Mouse (Mus musculus) lung, embryonic 16.5 days (tissue): ENCODE data around the gene Ccdc102a. TPM values are rescaled to one million over a fixed set of nuclear protein-coding genes. Genes with fewer than 3 reads are reported as not detected.

Source experiments
- ATAC-seq: fragments of 200-750 bp; cut with Nextera tagmentation; 2 replicates; pipeline ENCODE4 v1.8.0; 2017; ENCODE audit warnings: low read depth, mild to moderate bottlenecking, moderate library complexity
- H3K27ac ChIP-seq: fragments of 300-500 bp; sonication (generic); 2 replicates; pipeline ENCODE4 v1.5.1; 2014; ENCODE audit warnings: mild to moderate bottlenecking, control low read depth, low read length
- H3K27me3 ChIP-seq: fragments of 300-500 bp; sonication (generic); 2 replicates; pipeline ENCODE4 v1.6.1; 2014; ENCODE audit warnings: low read depth, low read length, mixed read lengths; ENCODE audit not compliant: control insufficient read depth, insufficient read depth
- H3K36me3 ChIP-seq: fragments of 300-500 bp; sonication (generic); 2 replicates; pipeline ENCODE4 v1.6.1; 2014; ENCODE audit warnings: low read length; ENCODE audit not compliant: control insufficient read depth, insufficient read depth
- H3K4me1 ChIP-seq: fragments of 300-500 bp; sonication (generic); replicated peaks from 2 replicates; pipeline ENCODE4 v1.6.1; 2014; ENCODE audit warnings: low read length, mixed read lengths; ENCODE audit not compliant: control insufficient read depth, insufficient read depth
- H3K4me2 ChIP-seq: fragments of 300-500 bp; sonication (generic); 2 replicates; pipeline ENCODE4 v1.6.1; 2014; ENCODE audit warnings: low read depth, low read length, control low read depth
- H3K4me3 ChIP-seq: fragments of 300-500 bp; sonication (generic); 2 replicates; pipeline ENCODE4 v1.5.1; 2014; ENCODE audit warnings: mild to moderate bottlenecking, low read length, control low read depth
- H3K9ac ChIP-seq: fragments of 300-500 bp; sonication (generic); 2 replicates; pipeline ENCODE4 v1.6.1; 2014; ENCODE audit warnings: low read length, control low read depth
- H3K9me3 ChIP-seq: fragments of 300-500 bp; sonication (generic); 2 replicates; pipeline ENCODE4 v1.6.1; 2016; ENCODE audit warnings: low read length; ENCODE audit not compliant: control insufficient read depth
- WGBS: fragments of 180-500 bp; shearing (Covaris S2); extraction: QIAGEN DNeasy Blood & Tissue Kit; methylation state at CpG from one replicate; pipeline ENCODE4 v1.1.7; 2014; 5-methylcytosine and 5-hydroxymethylcytosine counted together
- polyA plus RNA-seq: library from polyadenylated mRNA; unstranded; fragments of >200 nt; fragmentation: Nextera tagmentation; extraction: Ambion mirVana; gene quantifications from 2 replicates; pipeline ENCODE4 v1.2.1, GENCODE M21; 2015

Ccdc102a gene
- polyA plus RNA-seq, 1 experiment from 2014 or later, result 18.5 TPM

GRCm38 (mm10) chr8:94953624-94954367 is 35.9 kb upstream of the Ccdc102a start:
- 48% methylated on average over 7 of the region's 7 CpGs for WGBS
- Histone ChIP-seq H3K9me3 (no peaks in the 10 kb centered on the region), H3K4me2 (peak overlapping the region; percentile 6; the same call in 1 of the 2 replicates), H3K4me3 (no peak overlapping the region), H3K27ac (peak overlapping the region; percentile 88), H3K27me3 (no peaks in the 10 kb centered on the region), H3K4me1 (peaks cover 12% of the 10 kb centered on the region), H3K36me3 (no peaks in the 10 kb centered on the region), H3K9ac (0 out of 2 replicates have a peak overlapping the region, but pooled peaks have one; percentile 4)
- no peak for ATAC-seq

DNA sequence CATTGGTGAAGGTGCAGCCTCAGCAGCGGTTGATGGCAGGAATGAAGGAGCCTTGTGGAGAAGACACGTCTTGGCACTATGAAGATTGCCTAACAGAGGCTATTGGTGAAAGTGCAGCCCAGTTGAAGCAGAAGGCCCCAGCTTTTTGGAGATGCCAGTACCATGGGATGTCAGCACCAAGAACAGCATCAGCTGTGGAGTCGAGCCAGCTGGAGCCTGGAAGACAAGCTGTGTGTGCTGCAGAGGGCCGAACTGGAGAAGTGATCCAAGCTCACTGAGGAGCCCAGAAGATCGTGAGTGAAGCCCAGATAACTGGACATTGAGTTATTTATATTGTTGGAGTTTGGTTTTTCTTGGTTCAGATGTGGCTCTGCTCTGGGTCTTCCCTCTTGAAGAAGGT is 34.2 kb upstream of the Ccdc102a start:
- Histone ChIP-seq H3K4me2 (no peak overlapping the region), H3K4me3 (no peak overlapping the region), H3K4me1 (peaks cover 12% of the 10 kb centered on the region), H3K27me3 (no peaks in the 10 kb centered on the region), H3K27ac (no peak overlapping the region), H3K36me3 (no peaks in the 10 kb centered on the region), H3K9me3 (no peaks in the 10 kb centered on the region), H3K9ac (no peak overlapping the region)
- WGBS, result 65% methylated on average over 5 of the region's 5 CpGs
- ATAC-seq, result no peak

DNA sequence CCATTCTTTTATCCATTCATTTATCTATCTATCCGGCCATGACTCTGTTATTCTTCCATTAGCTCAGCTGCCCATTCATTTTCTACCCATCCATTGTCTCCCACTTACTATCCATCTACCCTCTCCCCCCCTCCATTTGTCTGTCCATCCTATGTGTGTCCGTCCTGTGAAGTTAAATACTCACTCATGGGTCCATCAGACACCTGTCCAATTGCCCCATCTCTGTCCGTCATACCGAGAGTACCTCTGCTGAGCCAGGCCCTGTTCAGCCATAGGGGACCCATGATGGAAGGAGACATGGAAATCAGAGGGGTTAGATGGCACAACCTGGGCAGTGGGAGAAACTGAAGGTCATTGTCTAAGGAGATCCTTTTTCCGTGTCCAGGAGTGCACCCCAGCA is 32.6 kb upstream of the Ccdc102a start:
- H3K9ac ChIP-seq, result no peak overlapping the region
- H3K27ac ChIP-seq, result no peak overlapping the region
- H3K27me3 ChIP-seq, result no peaks in the 10 kb centered on the region
- no peak overlapping the region for H3K4me3 ChIP-seq
- WGBS, result 74% methylated on average over 5 of the region's 5 CpGs
- H3K9me3 ChIP-seq, result no peaks in the 10 kb centered on the region
- ATAC-seq, result no peak
- no peak overlapping the region for H3K4me2 ChIP-seq
- H3K4me1 ChIP-seq, result peaks cover 11% of the 10 kb centered on the region
- H3K36me3 ChIP-seq, result no peaks in the 10 kb centered on the region

DNA sequence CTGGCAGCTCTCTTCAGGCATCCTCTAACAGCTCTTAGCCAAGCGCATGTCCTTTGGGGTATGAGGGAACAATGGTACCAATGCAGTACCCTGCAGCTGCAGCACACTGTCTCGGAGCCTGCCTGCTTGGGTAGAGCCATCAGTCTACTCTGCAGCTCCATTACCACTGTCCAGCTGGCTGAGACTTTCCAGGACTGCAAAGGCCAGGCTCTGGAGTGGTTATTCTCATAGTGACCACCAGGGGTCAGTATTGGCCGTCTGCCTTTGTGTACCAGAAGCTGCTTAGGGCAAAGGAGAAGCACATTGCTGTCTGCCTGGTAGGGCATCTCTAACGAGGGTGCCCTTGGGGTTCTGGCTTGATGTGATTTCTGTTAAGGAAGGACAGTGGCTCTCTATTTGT is 32.1 kb upstream of the Ccdc102a start:
- H3K9ac ChIP-seq, result no peak overlapping the region
- no peaks in the 10 kb centered on the region for H3K27me3 ChIP-seq
- peaks cover 9% of the 10 kb centered on the region for H3K4me1 ChIP-seq
- H3K4me3 ChIP-seq, result no peak overlapping the region
- H3K27ac ChIP-seq, result no peak overlapping the region
- peak; percentile 34; the same call in 1 of the 2 replicates for ATAC-seq
- no peaks in the 10 kb centered on the region for H3K9me3 ChIP-seq
- no peaks in the 10 kb centered on the region for H3K36me3 ChIP-seq
- 9% methylated on average over 4 of the region's 4 CpGs for WGBS
- H3K4me2 ChIP-seq, result no peak overlapping the region

DNA sequence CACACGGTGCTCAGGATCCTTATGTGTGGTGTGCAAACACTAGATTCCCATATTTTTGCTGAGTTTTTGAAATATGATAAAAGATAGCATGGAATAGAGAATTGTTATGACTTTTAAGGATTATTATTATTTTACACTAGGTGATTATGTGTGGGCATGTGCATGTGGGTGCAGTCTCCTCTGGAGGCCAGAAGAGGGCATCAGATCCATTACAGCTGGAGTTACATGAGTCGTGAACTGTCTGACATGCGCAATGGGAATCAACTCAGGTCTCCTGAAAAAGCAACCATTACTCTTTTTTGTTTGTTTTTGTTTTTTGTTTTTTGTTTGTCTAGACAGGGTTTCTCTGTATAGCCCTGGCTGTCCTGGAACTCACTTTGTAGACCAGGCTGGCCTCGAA is 31.1 kb upstream of the Ccdc102a start:
- peaks cover 5% of the 10 kb centered on the region for H3K4me1 ChIP-seq
- H3K36me3 ChIP-seq, result no peaks in the 10 kb centered on the region
- no peak overlapping the region for H3K9ac ChIP-seq
- H3K27me3 ChIP-seq, result no peaks in the 10 kb centered on the region
- WGBS, result 81% methylated on average over 4 of the region's 4 CpGs
- ATAC-seq, result no peak
- no peak overlapping the region for H3K4me2 ChIP-seq
- H3K27ac ChIP-seq, result no peak overlapping the region
- no peak overlapping the region for H3K4me3 ChIP-seq
- H3K9me3 ChIP-seq, result no peaks in the 10 kb centered on the region

DNA sequence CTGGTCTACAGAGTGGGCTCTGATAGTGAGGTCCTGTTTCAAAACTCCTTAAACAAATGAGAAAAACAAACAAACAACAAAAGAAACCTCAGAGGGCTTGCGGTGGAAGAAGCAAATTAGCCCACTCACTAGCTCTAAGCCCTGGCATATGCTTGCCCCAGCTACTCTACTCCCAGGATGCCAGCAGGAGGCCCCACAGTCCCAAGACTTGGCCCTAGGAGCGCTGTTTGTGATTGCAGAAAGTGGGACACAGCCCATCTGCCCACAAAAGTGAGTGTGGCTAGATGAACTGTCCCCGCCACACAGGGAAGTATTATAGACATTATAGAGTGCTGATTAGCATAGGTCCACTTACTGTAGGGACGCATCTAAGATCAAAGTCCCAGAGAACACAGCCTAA is 30.5 kb upstream of the Ccdc102a start:
- Histone ChIP-seq H3K27me3 (no peaks in the 10 kb centered on the region), H3K36me3 (no peaks in the 10 kb centered on the region), H3K9me3 (no peaks in the 10 kb centered on the region), H3K4me1 (no peaks in the 10 kb centered on the region), H3K4me3 (no peak overlapping the region), H3K9ac (no peak overlapping the region), H3K4me2 (no peak overlapping the region), H3K27ac (no peak overlapping the region)
- 72% methylated on average over 4 of the region's 4 CpGs for WGBS
- no peak for ATAC-seq

- WGBS, result 52% methylated on average over 6 of the region's 6 CpGs
- ATAC-seq, result no peak
- no peak overlapping the region for H3K4me3 ChIP-seq
Observed at GRCm38 (mm10) chr8:94945185-94945584, 27.3 kb upstream of the Ccdc102a start.

DNA sequence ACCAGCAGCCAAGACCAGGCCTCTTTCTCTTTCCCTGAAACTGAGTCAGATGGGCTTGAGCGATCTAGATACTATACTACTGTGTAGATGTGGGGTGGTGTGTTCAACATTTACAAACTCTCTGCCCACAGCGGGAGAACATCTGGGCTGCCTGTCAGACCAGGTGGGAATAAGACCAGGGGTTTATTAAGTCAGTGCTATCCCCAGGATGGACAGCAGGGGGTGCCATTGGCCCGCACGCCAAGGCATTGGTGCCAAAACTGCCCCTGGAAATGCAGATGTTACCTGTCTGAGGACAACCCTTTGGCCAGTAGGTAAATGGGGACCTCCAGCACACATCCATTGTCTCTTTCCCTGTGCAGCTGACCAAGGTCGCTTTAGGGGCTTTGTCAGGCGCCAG is 24.7 kb upstream of the Ccdc102a start:
- Histone ChIP-seq H3K9ac (no peak overlapping the region), H3K4me1 (no peaks in the 10 kb centered on the region), H3K4me2 (no peak overlapping the region), H3K27me3 (no peaks in the 10 kb centered on the region), H3K36me3 (no peaks in the 10 kb centered on the region), H3K4me3 (no peak overlapping the region), H3K9me3 (no peaks in the 10 kb centered on the region), H3K27ac (no peak overlapping the region)
- no peak for ATAC-seq
- WGBS, result 18% methylated on average over 6 of the region's 6 CpGs

More at GRCm38 (mm10) chr8:94945185-94945584, 27.3 kb upstream of the Ccdc102a start:
- Histone ChIP-seq H3K27ac (no peak overlapping the region), H3K9me3 (no peaks in the 10 kb centered on the region), H3K9ac (no peak overlapping the region), H3K36me3 (no peaks in the 10 kb centered on the region), H3K27me3 (no peaks in the 10 kb centered on the region), H3K4me1 (no peaks in the 10 kb centered on the region), H3K4me2 (no peak overlapping the region)

DNA sequence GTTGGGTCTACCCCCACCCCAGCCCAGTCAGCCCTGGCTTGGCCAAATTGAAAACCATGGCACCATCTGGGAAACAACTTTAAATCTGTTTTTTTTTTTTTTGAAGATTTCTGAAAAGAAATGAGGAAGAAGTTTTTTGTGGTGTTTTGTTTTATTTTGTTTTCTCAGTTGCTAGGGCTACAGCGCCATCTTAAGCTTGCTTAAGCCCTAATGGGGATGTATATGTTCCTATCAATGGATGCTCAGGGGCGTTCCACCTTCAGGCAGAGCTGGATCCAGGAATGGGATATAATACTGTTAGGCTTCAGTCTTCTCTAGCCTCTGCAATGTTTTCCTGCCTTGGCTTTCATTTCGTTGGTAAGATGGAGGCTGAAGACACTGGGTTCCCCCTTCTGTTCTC is 17.3 kb upstream of the Ccdc102a start:
- Histone ChIP-seq H3K4me3 (no peak overlapping the region), H3K4me2 (no peak overlapping the region), H3K9me3 (no peaks in the 10 kb centered on the region), H3K4me1 (no peaks in the 10 kb centered on the region), H3K27me3 (no peaks in the 10 kb centered on the region), H3K9ac (no peak overlapping the region), H3K36me3 (no peaks in the 10 kb centered on the region), H3K27ac (no peak overlapping the region)
- ATAC-seq, result no peak
- 76% methylated on average over 3 of the region's 3 CpGs for WGBS
